Mouse (Mus musculus): ENCODE measurements around the gene 1700003F12Rik. TPM values are rescaled to one million over a fixed set of nuclear protein-coding genes. Genes with fewer than 3 reads are reported as not detected.

1700003F12Rik gene
- 2.3 and 4.5 TPM in 2 replicates for polyA plus RNA-seq (2014; fragmentation: Nextera tagmentation; extraction: Ambion mirVana)

DNA sequence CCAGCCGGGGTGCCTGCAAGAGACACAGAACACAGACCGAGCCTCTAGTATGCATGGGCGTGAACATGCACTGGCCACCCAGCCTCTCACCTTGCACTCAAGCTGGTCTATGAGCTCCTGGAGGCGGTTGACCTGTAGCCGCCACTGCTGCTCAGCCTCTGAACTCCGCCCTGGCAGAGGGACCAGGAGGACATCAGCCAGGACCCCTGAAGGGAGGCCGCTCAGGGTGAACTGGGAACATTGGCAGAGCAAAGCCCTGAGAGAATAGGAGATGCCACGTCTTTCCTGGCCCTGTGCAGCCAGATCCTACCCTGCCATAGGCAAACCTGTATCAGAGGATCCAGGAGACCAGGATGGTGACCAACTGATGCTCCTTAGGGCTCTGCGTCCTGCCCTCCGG, at the start of gene 1700003F12Rik:
Gene 1700003F12Rik (plus strand): TSS at position 375 of the 400 bp plus-strand sequence.
- H3K9ac ChIP-seq (ENCODE audit: low read length): no peak within 1 kb of the TSS
- H3K36me3 ChIP-seq (ENCODE audit: control insufficient read depth, insufficient read depth, low read length): no peaks in the 10 kb centered on the region
- peaks cover 14% of the 10 kb centered on the region for H3K4me1 ChIP-seq (replicated peaks; ENCODE audit: control insufficient read depth, insufficient read depth, low read length)
- no peaks in the 10 kb centered on the region for H3K9me3 ChIP-seq (ENCODE audit: control insufficient read depth, low read length)
- no peak for ATAC-seq (replicated peaks; ENCODE audit: low FRiP score)
- H3K4me3 ChIP-seq (ENCODE audit: low read depth, low read length): no peak within 1 kb of the TSS
- peak; percentile 47 for DNase-seq (ENCODE audit: low spot score)
- peaks cover 13% of the 10 kb centered on the region for H3K27me3 ChIP-seq (ENCODE audit: control insufficient read depth, insufficient read depth, low read length)
- no peak within 1 kb of the TSS for H3K4me2 ChIP-seq (ENCODE audit: low read depth, low read length, severe bottlenecking)
- no peak within 1 kb of the TSS for H3K27ac ChIP-seq (ENCODE audit: low read depth, low read length)
- 93% methylated on average over 10 of the region's 10 CpGs for WGBS

DNA sequence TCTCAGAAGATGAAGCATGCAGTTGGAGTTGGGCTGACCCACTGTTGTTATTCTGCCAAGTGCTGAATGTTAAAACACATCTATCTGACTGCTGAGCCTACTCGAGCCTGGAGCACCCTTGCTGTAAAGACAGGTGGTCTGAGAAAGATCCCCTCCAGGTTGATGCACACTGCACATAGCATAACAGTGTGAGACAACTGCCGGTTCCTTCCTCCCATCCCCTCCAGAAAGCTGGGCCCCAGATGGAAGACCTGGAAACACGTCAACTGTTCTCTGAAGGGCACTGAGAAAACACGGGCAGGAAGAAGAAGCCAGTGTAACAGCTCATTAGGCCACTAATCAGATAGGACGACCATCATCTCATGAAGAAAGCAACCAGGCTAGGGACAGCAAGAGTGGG, 48.3 kb upstream of the 1700003F12Rik start:
- Histone ChIP-seq H3K27ac (ENCODE audit: low read depth, low read length) (no peak overlapping the region), H3K9ac (ENCODE audit: low read length) (no peak overlapping the region), H3K27me3 (ENCODE audit: control insufficient read depth, insufficient read depth, low read length) (no peaks in the 10 kb centered on the region), H3K36me3 (ENCODE audit: control insufficient read depth, insufficient read depth, low read length) (no peaks in the 10 kb centered on the region), H3K4me2 (ENCODE audit: low read depth, low read length, severe bottlenecking) (no peak overlapping the region), H3K9me3 (ENCODE audit: control insufficient read depth, low read length) (no peaks in the 10 kb centered on the region), H3K4me3 (ENCODE audit: low read depth, low read length) (no peak overlapping the region), H3K4me1 (replicated peaks; ENCODE audit: control insufficient read depth, insufficient read depth, low read length) (no peaks in the 10 kb centered on the region)
- WGBS: 80% methylated on average over 5 of the region's 5 CpGs
- DNase-seq (ENCODE audit: low spot score): no peak
- no peak for ATAC-seq (replicated peaks; ENCODE audit: low FRiP score)

DNA sequence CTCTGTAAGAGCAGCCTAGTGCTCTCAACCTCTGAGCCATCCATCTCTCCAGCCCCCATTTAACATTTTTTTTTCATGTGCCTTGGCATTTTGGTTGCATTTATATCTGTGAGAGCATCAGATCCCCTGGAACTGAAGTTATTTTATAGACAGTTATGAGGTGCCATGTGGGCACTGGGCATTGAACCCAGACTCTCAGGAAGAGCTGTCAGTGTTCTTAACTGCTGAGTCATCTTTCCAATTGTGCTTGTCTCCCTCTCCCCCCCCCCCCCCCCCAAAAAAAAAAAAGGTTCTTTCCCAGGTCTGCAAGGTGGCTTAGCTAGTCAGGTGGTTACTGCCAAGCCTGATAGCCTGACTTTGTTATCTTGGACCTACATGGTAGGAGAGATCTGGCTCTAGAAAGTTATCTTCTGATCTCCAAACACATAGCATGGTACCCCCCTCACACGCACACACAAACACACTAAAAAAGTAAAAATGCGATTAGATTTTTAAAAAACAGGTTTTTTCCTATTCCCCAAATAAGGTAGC, 47.1 kb upstream of the 1700003F12Rik start:
- no peaks in the 10 kb centered on the region for H3K27me3 ChIP-seq (ENCODE audit: control insufficient read depth, insufficient read depth, low read length)
- H3K4me2 ChIP-seq (ENCODE audit: low read depth, low read length, severe bottlenecking): no peak overlapping the region
- DNase-seq (ENCODE audit: low spot score): no peak
- no peaks in the 10 kb centered on the region for H3K36me3 ChIP-seq (ENCODE audit: control insufficient read depth, insufficient read depth, low read length)
- H3K4me3 ChIP-seq (ENCODE audit: low read depth, low read length): no peak overlapping the region
- no peak overlapping the region for H3K9ac ChIP-seq (ENCODE audit: low read length)
- ATAC-seq (replicated peaks; ENCODE audit: low FRiP score): no peak
- H3K9me3 ChIP-seq (ENCODE audit: control insufficient read depth, low read length): no peaks in the 10 kb centered on the region
- 96% methylated on average over 2 of the region's 2 CpGs for WGBS
- no peak overlapping the region for H3K27ac ChIP-seq (ENCODE audit: low read depth, low read length)
- H3K4me1 ChIP-seq (replicated peaks; ENCODE audit: control insufficient read depth, insufficient read depth, low read length): no peaks in the 10 kb centered on the region

DNA sequence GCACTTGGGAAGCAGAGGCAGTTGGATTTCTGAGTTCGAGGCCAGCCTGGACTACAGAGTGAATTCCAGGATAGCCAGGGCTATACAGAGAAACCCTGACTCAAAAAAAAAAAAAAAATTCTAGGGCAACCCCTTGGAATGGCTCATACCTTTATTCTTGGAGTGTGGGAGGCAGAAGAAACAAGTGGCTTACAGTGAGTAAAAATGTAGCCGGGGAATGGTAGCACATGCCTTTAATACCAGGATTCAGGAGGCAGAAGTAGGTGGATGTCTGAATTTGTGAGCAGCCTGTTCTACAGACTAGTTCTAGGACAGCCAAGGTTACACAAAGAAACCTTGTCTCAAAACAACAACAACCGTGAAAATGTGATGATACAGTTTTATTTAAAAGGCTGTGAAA, 46.1 kb upstream of the 1700003F12Rik start:
- no peaks in the 10 kb centered on the region for H3K27me3 ChIP-seq (ENCODE audit: control insufficient read depth, insufficient read depth, low read length)
- H3K4me2 ChIP-seq (ENCODE audit: low read depth, low read length, severe bottlenecking): no peak overlapping the region
- no peak overlapping the region for H3K27ac ChIP-seq (ENCODE audit: low read depth, low read length)
- H3K4me1 ChIP-seq (replicated peaks; ENCODE audit: control insufficient read depth, insufficient read depth, low read length): no peaks in the 10 kb centered on the region
- ATAC-seq (replicated peaks; ENCODE audit: low FRiP score) (no peak), DNase-seq (ENCODE audit: low spot score) (no peak)
- no peaks in the 10 kb centered on the region for H3K36me3 ChIP-seq (ENCODE audit: control insufficient read depth, insufficient read depth, low read length)
- WGBS: 94% methylated on average over 3 of the region's 3 CpGs
- H3K4me3 ChIP-seq (ENCODE audit: low read depth, low read length): no peak overlapping the region
- no peak overlapping the region for H3K9ac ChIP-seq (ENCODE audit: low read length)
- H3K9me3 ChIP-seq (ENCODE audit: control insufficient read depth, low read length): no peaks in the 10 kb centered on the region

DNA sequence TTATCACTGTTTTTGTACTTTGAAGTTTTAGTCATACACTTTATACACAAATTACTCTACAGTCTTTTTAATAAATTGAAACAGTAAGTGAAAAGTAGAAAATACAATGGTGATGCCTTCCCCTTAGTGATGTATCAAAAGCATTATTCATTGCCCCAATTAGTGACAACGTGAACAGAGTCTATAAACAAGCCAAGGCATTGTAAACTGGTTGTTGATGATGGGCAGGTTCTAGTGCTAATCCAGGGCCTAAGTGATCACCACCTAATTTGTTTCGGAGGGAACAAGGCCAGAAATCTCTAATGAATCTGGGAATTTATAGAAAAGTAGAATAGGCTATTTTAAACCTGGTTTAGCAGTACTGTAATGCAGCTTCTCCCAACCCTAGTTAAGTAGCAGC, 39.8 kb upstream of the 1700003F12Rik start:
- H3K4me3 ChIP-seq (ENCODE audit: low read depth, low read length): no peak overlapping the region
- H3K9ac ChIP-seq (ENCODE audit: low read length): no peak overlapping the region
- ATAC-seq (replicated peaks; ENCODE audit: low FRiP score): no peak
- H3K9me3 ChIP-seq (ENCODE audit: control insufficient read depth, low read length): no peaks in the 10 kb centered on the region
- DNase-seq (ENCODE audit: low spot score): no peak
- H3K27me3 ChIP-seq (ENCODE audit: control insufficient read depth, insufficient read depth, low read length): no peaks in the 10 kb centered on the region
- no peak overlapping the region for H3K4me2 ChIP-seq (ENCODE audit: low read depth, low read length, severe bottlenecking)
- no peaks in the 10 kb centered on the region for H3K36me3 ChIP-seq (ENCODE audit: control insufficient read depth, insufficient read depth, low read length)
- H3K27ac ChIP-seq (ENCODE audit: low read depth, low read length): no peak overlapping the region
- WGBS: 56% methylated on average over 2 of the region's 2 CpGs
- H3K4me1 ChIP-seq (replicated peaks; ENCODE audit: control insufficient read depth, insufficient read depth, low read length): no peaks in the 10 kb centered on the region

DNA sequence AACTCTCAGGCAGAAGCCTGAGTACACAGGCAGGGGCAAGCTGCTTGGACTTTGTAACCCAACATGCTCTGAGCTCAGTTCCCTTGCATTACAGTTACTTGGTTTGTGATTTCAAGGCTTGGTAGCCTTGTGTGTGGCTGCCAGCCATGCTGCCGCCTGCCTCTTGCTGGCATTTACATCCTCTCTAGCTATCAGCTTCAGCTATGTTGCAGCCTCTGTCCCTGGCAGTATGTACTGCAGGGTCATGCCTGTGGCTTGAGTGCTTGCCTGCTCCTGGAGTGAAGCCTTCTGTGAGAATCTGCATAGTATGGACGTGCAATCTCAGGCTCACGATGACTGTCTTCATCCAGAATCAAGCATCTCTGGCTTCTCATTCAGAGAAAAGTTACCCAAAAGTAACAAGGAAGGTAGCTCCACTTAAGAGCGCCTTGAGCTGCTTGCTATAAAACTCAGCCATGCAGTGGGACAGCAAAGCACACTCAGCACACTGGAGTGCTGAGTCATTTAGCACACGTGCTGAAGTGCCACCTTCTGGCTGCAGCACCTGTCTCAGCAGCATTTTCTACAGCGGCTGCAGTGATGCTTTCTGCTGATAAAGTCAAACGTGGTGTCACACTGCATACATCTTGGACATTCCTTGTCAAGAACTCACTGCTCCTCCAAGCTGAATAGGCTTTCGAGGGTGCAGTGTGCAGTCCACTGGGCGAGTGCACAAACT, 39.2 kb upstream of the 1700003F12Rik start:
- Histone ChIP-seq H3K36me3 (ENCODE audit: control insufficient read depth, insufficient read depth, low read length) (no peaks in the 10 kb centered on the region), H3K27me3 (ENCODE audit: control insufficient read depth, insufficient read depth, low read length) (no peaks in the 10 kb centered on the region), H3K4me1 (replicated peaks; ENCODE audit: control insufficient read depth, insufficient read depth, low read length) (no peaks in the 10 kb centered on the region), H3K9me3 (ENCODE audit: control insufficient read depth, low read length) (no peaks in the 10 kb centered on the region), H3K4me2 (ENCODE audit: low read depth, low read length, severe bottlenecking) (no peak overlapping the region), H3K9ac (ENCODE audit: low read length) (no peak overlapping the region), H3K4me3 (ENCODE audit: low read depth, low read length) (no peak overlapping the region), H3K27ac (ENCODE audit: low read depth, low read length) (no peak overlapping the region)
- ATAC-seq (replicated peaks; ENCODE audit: low FRiP score) (no peak), DNase-seq (ENCODE audit: low spot score) (no peak)
- 82% methylated on average over 9 of the region's 9 CpGs for WGBS

DNA sequence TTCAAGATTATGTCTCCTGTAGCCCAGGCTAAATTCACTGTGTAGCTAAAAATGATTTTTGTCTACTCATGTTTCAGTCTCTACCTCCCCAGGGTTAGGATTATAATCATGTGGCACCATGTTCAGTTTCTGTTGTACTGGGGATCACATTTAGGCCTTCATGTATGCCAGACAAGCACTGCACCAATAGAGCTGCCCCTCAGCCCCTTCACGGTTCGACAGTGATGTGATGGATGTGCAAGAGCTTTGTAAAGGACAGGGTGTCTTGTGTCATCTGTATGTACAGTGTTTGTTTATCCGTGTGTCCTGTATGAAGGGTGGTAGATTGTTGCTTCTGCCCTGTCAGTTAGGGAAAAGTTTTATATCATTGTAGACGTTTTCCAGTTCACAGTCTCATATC, 38.4 kb upstream of the 1700003F12Rik start:
- Histone ChIP-seq H3K27me3 (ENCODE audit: control insufficient read depth, insufficient read depth, low read length) (no peaks in the 10 kb centered on the region), H3K36me3 (ENCODE audit: control insufficient read depth, insufficient read depth, low read length) (no peaks in the 10 kb centered on the region), H3K9ac (ENCODE audit: low read length) (no peak overlapping the region), H3K4me2 (ENCODE audit: low read depth, low read length, severe bottlenecking) (no peak overlapping the region), H3K9me3 (ENCODE audit: control insufficient read depth, low read length) (no peaks in the 10 kb centered on the region), H3K27ac (ENCODE audit: low read depth, low read length) (no peak overlapping the region), H3K4me3 (ENCODE audit: low read depth, low read length) (no peak overlapping the region), H3K4me1 (replicated peaks; ENCODE audit: control insufficient read depth, insufficient read depth, low read length) (no peaks in the 10 kb centered on the region)
- 88% methylated on average over 4 of the region's 4 CpGs for WGBS
- DNase-seq (ENCODE audit: low spot score) (no peak), ATAC-seq (replicated peaks; ENCODE audit: low FRiP score) (no peak)

DNA sequence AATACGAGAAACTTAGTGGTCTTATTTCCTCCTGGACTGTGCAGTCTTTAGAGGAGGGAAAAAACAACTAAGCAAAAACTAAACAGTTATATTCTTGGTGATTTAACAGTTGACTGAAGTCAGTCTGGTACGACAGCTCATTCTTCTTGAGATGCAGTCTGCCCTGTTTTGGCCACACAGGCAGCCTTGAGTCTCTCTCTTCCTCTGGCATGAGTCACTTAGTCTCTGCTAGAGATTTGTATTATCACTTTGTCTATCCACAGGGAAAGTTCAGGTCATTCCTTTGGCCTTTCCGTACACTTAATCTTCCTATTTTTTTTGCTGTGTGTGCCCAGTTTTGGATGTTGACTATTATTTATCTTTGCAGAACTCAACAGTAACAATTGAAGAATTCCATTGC, 36.7 kb upstream of the 1700003F12Rik start:
- Histone ChIP-seq H3K27me3 (ENCODE audit: control insufficient read depth, insufficient read depth, low read length) (no peaks in the 10 kb centered on the region), H3K4me1 (replicated peaks; ENCODE audit: control insufficient read depth, insufficient read depth, low read length) (no peaks in the 10 kb centered on the region), H3K4me3 (ENCODE audit: low read depth, low read length) (no peak overlapping the region), H3K9me3 (ENCODE audit: control insufficient read depth, low read length) (no peaks in the 10 kb centered on the region), H3K9ac (ENCODE audit: low read length) (no peak overlapping the region), H3K27ac (ENCODE audit: low read depth, low read length) (no peak overlapping the region), H3K4me2 (ENCODE audit: low read depth, low read length, severe bottlenecking) (no peak overlapping the region), H3K36me3 (ENCODE audit: control insufficient read depth, insufficient read depth, low read length) (no peaks in the 10 kb centered on the region)
- no peak for DNase-seq (ENCODE audit: low spot score)
- WGBS: 96% methylated on average over 3 of the region's 3 CpGs
- no peak for ATAC-seq (replicated peaks; ENCODE audit: low FRiP score)

DNA sequence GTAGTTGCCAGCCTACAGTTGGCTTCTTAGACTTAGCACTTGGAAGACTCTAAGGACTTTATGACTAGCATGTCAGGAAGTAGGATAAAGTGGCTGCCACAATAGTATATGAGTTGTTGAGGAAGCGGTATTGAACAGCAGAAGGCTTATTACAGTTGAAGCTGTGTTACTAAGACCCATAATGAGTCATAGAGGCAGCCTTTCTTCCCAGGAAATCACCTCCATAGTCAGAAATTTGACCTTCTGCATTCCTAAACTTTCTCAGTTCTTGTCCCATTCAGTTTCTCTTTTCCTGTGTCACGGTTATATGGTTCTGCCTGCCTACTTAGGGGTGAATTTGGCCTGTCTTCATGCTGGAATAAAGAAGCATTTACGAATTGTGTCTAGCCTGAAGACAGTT, 29.9 kb upstream of the 1700003F12Rik start:
- no peak overlapping the region for H3K27ac ChIP-seq (ENCODE audit: low read depth, low read length)
- ATAC-seq (replicated peaks; ENCODE audit: low FRiP score) (no peak), DNase-seq (ENCODE audit: low spot score) (no peak)
- peaks cover 2% of the 10 kb centered on the region for H3K36me3 ChIP-seq (ENCODE audit: control insufficient read depth, insufficient read depth, low read length)
- H3K9me3 ChIP-seq (ENCODE audit: control insufficient read depth, low read length): no peaks in the 10 kb centered on the region
- 89% methylated on average over 3 of the region's 3 CpGs for WGBS
- no peaks in the 10 kb centered on the region for H3K27me3 ChIP-seq (ENCODE audit: control insufficient read depth, insufficient read depth, low read length)
- no peaks in the 10 kb centered on the region for H3K4me1 ChIP-seq (replicated peaks; ENCODE audit: control insufficient read depth, insufficient read depth, low read length)
- H3K9ac ChIP-seq (ENCODE audit: low read length): no peak overlapping the region
- no peak overlapping the region for H3K4me2 ChIP-seq (ENCODE audit: low read depth, low read length, severe bottlenecking)
- H3K4me3 ChIP-seq (ENCODE audit: low read depth, low read length): no peak overlapping the region
